Mouse (Mus musculus) small intestine, adult 10 weeks (tissue): ENCODE results near the gene 4931406P16Rik. TPM values are rescaled to one million over a fixed set of nuclear protein-coding genes. Genes with fewer than 3 reads are reported as not detected.

Source experiments
- polyA plus RNA-seq: library from polyadenylated mRNA; stranded (reverse); fragments of 350-450 nt; fragmentation: Illumina TruSeq; extraction: RNeasy Lipid Tissue Mini Kit (QIAGEN cat#74804); gene quantifications from one replicate; pipeline ENCODE4 v1.2.3, GENCODE M21; 2014; ENCODE audit warnings: low replicate concordance

4931406P16Rik gene
- 29.7 TPM for polyA plus RNA-seq

GRCm38 (mm10) chr7:34313443-34313875 is at the start of gene 4931406P16Rik:
Gene 4931406P16Rik, minus strand, starts transcription at chr7:34313551.

GRCm38 (mm10) chr7:34250738-34251137 is 62.6 kb downstream of the 4931406P16Rik start, which contains the start of gene Gm6096:
Gene Gm6096, plus strand, starts transcription at chr7:34251038.

GRCm38 (mm10) chr7:34230116-34230515 is 83.2 kb downstream of the 4931406P16Rik start, which contains the start of gene Gpi1:
Gene Gpi1, minus strand, starts transcription at chr7:34230336.

DNA sequence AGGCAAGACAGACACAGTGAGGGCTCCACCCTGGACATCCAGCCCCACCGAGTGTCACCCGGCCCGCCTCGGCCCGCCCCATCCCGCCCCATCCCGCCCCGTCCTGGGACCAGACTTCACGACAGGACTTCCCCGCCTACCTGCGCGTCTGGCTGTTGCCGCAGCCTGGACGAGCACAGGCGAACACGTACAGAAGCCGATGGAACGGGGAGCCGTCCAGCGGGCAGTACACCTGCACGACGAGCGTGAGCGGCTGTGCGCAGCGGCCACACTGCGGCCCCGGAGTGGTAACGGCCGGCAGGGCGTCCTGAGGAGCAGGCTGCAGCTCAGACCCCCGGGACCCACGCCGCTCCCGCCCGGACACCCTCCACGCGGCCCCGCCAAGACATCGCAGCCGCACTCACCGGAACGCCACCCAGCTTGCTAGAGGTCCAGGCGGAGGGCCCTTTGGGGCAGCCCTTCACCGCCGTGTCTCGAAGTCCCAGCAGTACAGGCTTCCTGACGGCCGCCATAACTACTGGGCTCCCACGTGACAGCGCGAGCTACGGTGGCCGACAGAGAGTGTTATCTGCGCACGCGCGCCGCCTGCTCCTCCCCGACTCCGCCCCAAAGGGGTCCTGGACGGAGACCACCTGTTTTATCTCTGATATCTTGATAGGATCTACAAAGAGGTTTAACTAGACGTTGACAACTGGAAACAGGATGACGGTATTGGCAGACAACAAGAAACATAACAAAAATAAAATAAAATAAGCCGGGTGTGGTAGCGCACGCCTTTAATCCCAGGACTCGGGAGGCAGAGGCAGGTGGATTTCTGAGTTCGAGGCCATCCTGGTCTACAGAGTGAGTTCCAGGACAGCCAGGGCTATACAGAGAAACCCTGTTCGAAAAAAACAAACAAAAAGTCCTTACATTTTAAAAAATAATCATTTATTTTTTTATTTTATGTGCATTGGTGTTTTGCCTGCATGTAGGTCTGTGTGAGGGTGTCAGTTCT is 116.9 kb downstream of the 4931406P16Rik start, which contains the start of gene Pdcd2l:
TSS of gene Pdcd2l (minus strand) at position 530 of the 997 bp plus-strand sequence.

Other genes with a start within 250 kb of the 4931406P16Rik start
- not detected for gene Scgb1b30, start 218.1 kb downstream of the 4931406P16Rik start, polyA plus RNA-seq
- not detected for gene Wtip, start 180.3 kb downstream of the 4931406P16Rik start, polyA plus RNA-seq
- 57.0 TPM for gene Uba2, start 144.0 kb downstream of the 4931406P16Rik start, polyA plus RNA-seq
- 2.3 TPM for gene Pdcd2l, start 116.9 kb downstream of the 4931406P16Rik start, polyA plus RNA-seq
- 20.1 TPM for gene Gpi1, start 83.2 kb downstream of the 4931406P16Rik start, polyA plus RNA-seq
- not detected for gene Gm6096, start 62.5 kb downstream of the 4931406P16Rik start, polyA plus RNA-seq
- 119 TPM for gene Lsm14a, start 79.8 kb upstream of the 4931406P16Rik start, polyA plus RNA-seq